Mouse (Mus musculus) adrenal gland, adult (tissue): ENCODE results near the gene Gm7903.
"Not testable (repeated sequence)": the region's sequence is repeated elsewhere in the genome, so short reads cannot be mapped to it uniquely, and the experiment has no call there.

Source experiments
- DNase-seq, 2 experiments: peaks; one replicate each; pipeline ENCODE4 v3.0.0; 2022 to 2023; ENCODE audit warnings: low spot score in 1 of 2; ENCODE audit not compliant: inconsistent age in 2 of 2

The Gm7903 gene

DNA sequence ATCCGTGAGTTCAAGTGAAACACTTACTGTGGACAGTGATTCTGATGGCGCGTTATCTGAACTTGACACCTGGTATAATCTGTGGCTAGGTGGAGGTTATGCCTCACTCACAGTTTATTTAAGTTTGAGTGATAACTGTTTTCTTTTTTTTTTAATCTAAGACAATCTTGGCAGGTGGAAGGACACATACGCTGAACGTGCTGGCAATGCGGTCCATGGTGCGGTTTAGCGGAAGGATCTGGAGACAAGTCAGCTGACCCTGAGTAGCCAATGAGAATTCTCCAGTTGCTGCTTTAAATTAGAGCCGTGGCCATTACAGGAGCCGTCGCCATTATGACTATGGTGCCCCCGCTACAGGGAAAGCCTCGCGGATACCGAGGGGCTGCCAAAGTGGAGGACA is at the start of gene Gm7903:
Gene Gm7903 (plus strand): TSS at position 301 of the 400 bp plus-strand sequence.
- DNase-seq: not testable (repeated sequence)

DNA sequence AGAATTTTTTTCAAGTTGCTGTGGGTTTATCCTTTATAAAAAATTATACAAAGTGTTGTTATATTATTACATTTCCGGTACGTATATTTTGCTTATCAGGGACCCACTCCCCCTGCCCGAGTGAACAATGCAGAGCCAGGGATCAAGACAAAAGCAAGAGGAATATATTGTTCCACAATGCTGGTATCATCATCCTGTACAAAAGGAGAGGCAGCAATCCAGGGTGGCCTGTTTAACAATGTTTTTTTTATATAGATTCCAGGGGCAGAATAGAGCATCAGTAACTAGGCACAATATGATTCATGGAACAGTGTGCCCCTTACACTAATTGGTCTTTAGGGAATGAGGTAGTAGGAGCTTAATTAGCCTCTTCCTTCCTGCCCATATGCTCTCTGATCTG is 30.1 kb upstream of the Gm7903 start:
- not testable (repeated sequence) for DNase-seq

DNA sequence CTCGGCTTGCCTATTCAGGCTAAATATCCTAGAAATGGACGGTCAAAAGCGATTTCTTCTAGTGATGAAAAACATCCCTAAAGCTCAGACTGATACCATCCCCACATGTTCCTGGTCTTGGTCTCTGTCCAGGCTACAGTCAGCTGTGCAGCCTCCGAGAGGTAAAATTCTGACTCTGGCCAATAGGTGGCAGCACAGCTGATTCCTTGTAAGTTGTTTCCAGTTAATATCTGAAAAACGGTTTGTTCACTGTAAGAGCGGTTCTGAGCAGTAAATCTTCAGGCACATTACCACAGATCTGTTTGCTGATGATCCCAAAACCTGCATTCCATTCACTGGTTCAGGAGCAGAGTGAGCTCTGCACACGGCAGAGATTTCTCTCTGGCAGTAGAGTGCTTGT is 12.4 kb upstream of the Gm7903 start:
- peak in 1 of 2 experiments; percentile 14 for DNase-seq

DNA sequence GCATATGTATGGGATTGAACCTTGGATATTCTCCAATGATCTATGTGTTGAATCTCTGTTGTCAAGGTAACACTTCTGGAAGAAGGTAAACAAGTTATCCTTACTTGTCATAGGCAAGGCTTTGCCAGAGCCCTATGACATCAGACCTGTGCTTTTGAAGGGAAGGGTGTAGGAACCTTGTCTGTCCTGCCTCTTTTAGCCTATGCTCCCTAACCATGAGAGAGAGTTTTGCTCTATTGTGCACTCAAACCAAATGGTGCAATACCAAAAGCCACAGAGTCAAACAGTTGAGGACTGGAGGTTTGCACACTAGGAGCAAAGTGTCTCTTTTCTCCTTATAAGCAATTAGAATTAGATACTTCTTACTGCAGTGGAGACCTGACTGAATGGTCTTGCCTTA is 11.8 kb upstream of the Gm7903 start:
- DNase-seq: not testable (repeated sequence)

DNA sequence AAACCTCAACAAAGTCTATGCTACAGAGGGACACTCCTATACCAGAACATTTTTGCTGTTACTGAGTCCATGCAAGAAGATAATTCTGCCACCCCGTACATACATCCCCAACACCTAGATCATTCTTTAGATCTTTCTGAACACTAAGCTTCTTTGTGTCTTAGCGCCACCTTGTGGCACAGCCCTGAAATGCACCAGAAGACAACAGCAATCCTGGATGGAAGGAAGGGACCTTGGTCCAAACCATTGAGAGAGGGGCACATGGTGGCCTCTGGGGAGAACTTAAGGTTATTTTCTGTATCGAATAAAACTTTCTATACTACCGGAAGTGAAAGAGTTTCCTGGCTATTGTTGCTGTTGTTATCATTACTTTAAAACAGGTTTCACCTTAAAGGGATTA is 11.2 kb upstream of the Gm7903 start:
- not testable (repeated sequence) for DNase-seq

DNA sequence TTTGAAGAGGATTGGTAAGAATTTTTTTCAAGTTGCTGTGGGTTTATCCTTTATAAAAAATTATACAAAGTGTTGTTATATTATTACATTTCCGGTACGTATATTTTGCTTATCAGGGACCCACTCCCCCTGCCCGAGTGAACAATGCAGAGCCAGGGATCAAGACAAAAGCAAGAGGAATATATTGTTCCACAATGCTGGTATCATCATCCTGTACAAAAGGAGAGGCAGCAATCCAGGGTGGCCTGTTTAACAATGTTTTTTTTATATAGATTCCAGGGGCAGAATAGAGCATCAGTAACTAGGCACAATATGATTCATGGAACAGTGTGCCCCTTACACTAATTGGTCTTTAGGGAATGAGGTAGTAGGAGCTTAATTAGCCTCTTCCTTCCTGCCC is 30.5 kb downstream of the Gm7903 start:
- not testable (repeated sequence) for DNase-seq

DNA sequence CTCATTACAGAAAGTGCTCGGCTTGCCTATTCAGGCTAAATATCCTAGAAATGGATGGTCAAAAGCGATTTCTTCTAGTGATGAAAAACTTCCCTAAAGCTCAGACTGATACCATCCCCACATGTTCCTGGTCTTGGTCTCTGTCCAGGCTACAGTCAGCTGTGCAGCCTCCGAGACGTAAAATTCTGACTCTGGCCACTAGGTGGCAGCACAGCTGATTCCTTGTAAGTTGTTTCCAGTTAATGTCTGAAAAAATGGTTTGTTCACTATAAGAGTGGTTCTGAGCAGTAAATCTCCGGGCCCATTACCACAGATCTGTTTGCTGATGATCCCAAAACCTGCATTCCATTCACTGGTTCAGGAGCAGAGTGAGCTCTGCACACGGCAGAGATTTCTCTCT is 48.3 kb downstream of the Gm7903 start:
- not testable (repeated sequence) for DNase-seq

DNA sequence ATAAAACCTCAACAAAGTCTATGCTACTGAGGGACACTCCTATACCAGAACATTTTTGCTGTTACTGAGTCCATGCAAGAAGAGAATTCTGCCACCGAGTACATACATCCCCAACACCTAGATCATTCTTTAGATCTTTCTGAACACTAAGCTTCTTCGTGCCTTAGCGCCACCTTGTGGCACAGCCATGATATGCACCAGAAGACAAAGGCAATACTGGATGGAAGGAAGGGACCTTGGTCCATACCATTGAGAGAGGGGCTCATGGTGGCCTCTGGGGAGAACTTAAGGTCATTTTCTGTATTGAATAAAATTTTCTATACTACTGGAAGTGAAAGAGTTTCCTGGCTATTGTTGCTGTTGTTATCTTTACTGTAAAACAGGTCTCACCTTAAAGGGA is 49.5 kb downstream of the Gm7903 start:
- DNase-seq: not testable (repeated sequence)
